In the genomic region with DNA sequence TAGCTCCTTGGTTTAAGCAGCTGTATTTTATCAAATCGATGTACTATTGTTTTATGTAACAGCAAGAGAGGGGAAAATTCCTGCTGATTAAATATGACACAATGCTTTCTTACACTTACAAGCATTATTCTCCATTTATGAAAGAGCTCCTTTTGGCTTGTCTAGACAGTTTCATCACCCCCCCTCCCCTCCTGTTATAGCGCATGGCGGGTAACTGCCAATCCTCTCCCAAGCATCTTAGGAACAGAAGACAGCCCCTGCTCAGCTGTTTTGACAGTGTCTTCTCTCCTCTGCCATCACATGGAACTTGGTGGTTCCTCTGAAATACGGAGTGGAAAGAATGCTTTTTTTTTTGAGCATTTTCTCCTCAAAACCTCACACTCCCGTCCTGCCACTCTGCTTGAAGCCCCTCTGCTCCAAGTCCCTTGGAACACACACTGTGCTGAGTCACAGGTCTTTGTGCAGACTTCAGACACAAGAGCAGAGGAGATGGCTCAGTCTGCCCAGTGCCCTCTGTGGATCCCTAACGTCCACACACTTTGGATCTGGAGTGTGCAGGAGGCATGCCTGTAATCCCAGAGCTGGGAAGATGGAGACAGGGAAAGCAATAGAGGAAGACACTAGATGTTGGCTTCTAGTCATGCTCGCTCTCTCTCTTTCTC, we compare ENCODE assay signal across 12 mouse cellular contexts. TPM values are rescaled to one million over a fixed set of nuclear protein-coding genes. Genes with fewer than 3 reads are reported as not detected.
DNase-seq lines count a peak whose midpoint lies in the region; ATAC-seq and TF ChIP-seq lines count a peak whose summit lies in the region.
"Had no signal": no experiment of that assay in that cellular context is flagged by ENCODE, and none has a peak within 500 bp of the region (broad histone marks: within the 10 kb centered on the region; RNA-seq: fewer than 3 reads in every experiment).

No protein-coding gene starts in this region.

- 18% methylated on average over 7 of the region's 7 CpGs for WGBS in forebrain, embryonic 16.5 days
- WGBS in midbrain, embryonic 13.5 days = 49% methylated on average over 7 of the region's 7 CpGs

- H3K36me3 ChIP-seq in forebrain, embryonic 16.5 days (ENCODE audit: control insufficient read depth, insufficient read depth) = peaks cover under 1% of the 10 kb centered on the region; the same call in 1 of the 2 replicates
- H3K36me3 ChIP-seq in midbrain, embryonic 13.5 days = no peaks in the 10 kb centered on the region
- H3K36me3 ChIP-seq: embryonic facial prominence, embryonic 15.5 days; liver, embryonic 15.5 days had no signal

- no peak overlapping the region for H3K4me3 ChIP-seq in layer of hippocampus, adult 2 months
- H3K4me3 ChIP-seq in forebrain, embryonic 16.5 days (replicated peaks; ENCODE audit: low read length) = no peak overlapping the region
- no peak overlapping the region for H3K4me3 ChIP-seq in midbrain, embryonic 13.5 days (replicated peaks)
- H3K4me3 ChIP-seq: embryonic facial prominence, embryonic 15.5 days; heart, embryonic 12.5 days; liver, embryonic 15.5 days had no signal

- H3K27ac ChIP-seq in layer of hippocampus, adult 2 months = peak overlapping the region; percentile 68; the same call in 1 of the 2 replicates
- peak overlapping the region; percentile 93 for H3K27ac ChIP-seq in forebrain, embryonic 16.5 days (ENCODE audit: low read length)
- H3K27ac ChIP-seq in midbrain, embryonic 13.5 days = peak overlapping the region; percentile 74; the same call in 1 of the 2 replicates
- H3K27ac ChIP-seq: embryonic facial prominence, embryonic 15.5 days; liver, embryonic 15.5 days had no signal

- H3K27me3 ChIP-seq in forebrain, embryonic 16.5 days (replicated peaks; ENCODE audit: control insufficient read depth, insufficient read depth, low read length) = no peaks in the 10 kb centered on the region
- peaks cover 14% of the 10 kb centered on the region for H3K27me3 ChIP-seq in midbrain, embryonic 13.5 days
- H3K27me3 ChIP-seq: embryonic facial prominence, embryonic 15.5 days; heart, embryonic 12.5 days; liver, embryonic 15.5 days had no signal

- peaks cover 37% of the 10 kb centered on the region for H3K4me1 ChIP-seq in forebrain, embryonic 16.5 days (replicated peaks; ENCODE audit: control insufficient read depth, insufficient read depth, low read length)
- H3K4me1 ChIP-seq in midbrain, embryonic 13.5 days (replicated peaks) = peaks cover 34% of the 10 kb centered on the region
- H3K4me1 ChIP-seq: liver, embryonic 15.5 days had no signal

- 0 out of 2 replicates have a peak overlapping the region, but pooled peaks have one; percentile 24 for H3K9ac ChIP-seq in forebrain, embryonic 16.5 days (replicated peaks; ENCODE audit: low read depth, low read length)
- no peak overlapping the region; the same call in 1 of the 2 replicates for H3K9ac ChIP-seq in midbrain, embryonic 13.5 days (replicated peaks)
- H3K9ac ChIP-seq: embryonic facial prominence, embryonic 15.5 days; heart, embryonic 12.5 days; liver, embryonic 15.5 days had no signal

- H3K4me2 ChIP-seq in forebrain, embryonic 16.5 days (ENCODE audit: low read length) = peak overlapping the region; percentile 18; the same call in 1 of the 2 replicates
- H3K4me2 ChIP-seq in midbrain, embryonic 13.5 days (replicated peaks) = no peak overlapping the region
- H3K4me2 ChIP-seq: embryonic facial prominence, embryonic 15.5 days; heart, embryonic 12.5 days; liver, embryonic 15.5 days had no signal

- ATAC-seq in forebrain, embryonic 16.5 days = peak; percentile 85
- ATAC-seq in midbrain, embryonic 13.5 days = 0 out of 2 replicates have a peak, but pooled peaks have one; percentile 37
- no peak for ATAC-seq in erythroblast, adult 5-6 weeks (replicated peaks; ENCODE audit: low FRiP score, poor library complexity, severe bottlenecking)

- peak in 1 of 2 experiments; percentile 29 for DNase-seq in layer of hippocampus, adult 2 months (ENCODE audit: low spot score in 2 of 2)
- DNase-seq in layer of hippocampus, adult 9-10 months (ENCODE audit: low spot score) = no peak
- DNase-seq in brain, embryonic 18.5 days (ENCODE audit: low read depth, low spot score) = peak; percentile 78
- DNase-seq in thymus, adult 18-20 months = no peak
- DNase-seq: cerebellum, postnatal 14 days; kidney, adult 9 months had no signal

- no peak for TF ChIP-seq CTCF in layer of hippocampus, adult 2 months (conservative IDR thresholded peaks at IDR 0.05)

- H3K9me3 ChIP-seq in forebrain, embryonic 16.5 days (ENCODE audit: control insufficient read depth, low read length) = no peaks in the 10 kb centered on the region
- peaks cover 3% of the 10 kb centered on the region; the same call in 1 of the 2 replicates for H3K9me3 ChIP-seq in midbrain, embryonic 13.5 days
- H3K9me3 ChIP-seq: embryonic facial prominence, embryonic 15.5 days; liver, embryonic 15.5 days had no signal

RNA-seq across cellular contexts. Expression of gene Bfsp2, which starts 43.7 kb away (rescaled TPM):
- 1 to 10 TPM; 2.0 to 2.3 TPM for total RNA-seq in layer of hippocampus, adult 2 months (2021)
- polyA plus RNA-seq in forebrain, embryonic 16.5 days (2015; fragmentation: Nextera tagmentation; extraction: Ambion mirVana) = 0.90 and 1.1 TPM in 2 replicates
- polyA plus RNA-seq in midbrain, embryonic 13.5 days (2015; fragmentation: Nextera tagmentation; extraction: Ambion mirVana) = 3.5 and 4.0 TPM in 2 replicates
- not detected in 2 replicates for total RNA-seq in erythroblast, adult 5-6 weeks (2015; ENCODE audit: low replicate concordance)
- total RNA-seq in erythroblast, adult 5-6 weeks (2017; ENCODE audit: low replicate concordance) = not detected in 2 replicates
